Mouse (Mus musculus): ENCODE measurements around the gene Smo.

The Smo gene

GRCm38 (mm10) chr6:29775609-29776008 is 40.3 kb downstream of the Smo start:
- DNase-seq (ENCODE audit: low spot score), result no peak

GRCm38 (mm10) chr6:29776542-29777237 is 41.4 kb downstream of the Smo start:
- no peak for DNase-seq (ENCODE audit: low spot score)

DNA sequence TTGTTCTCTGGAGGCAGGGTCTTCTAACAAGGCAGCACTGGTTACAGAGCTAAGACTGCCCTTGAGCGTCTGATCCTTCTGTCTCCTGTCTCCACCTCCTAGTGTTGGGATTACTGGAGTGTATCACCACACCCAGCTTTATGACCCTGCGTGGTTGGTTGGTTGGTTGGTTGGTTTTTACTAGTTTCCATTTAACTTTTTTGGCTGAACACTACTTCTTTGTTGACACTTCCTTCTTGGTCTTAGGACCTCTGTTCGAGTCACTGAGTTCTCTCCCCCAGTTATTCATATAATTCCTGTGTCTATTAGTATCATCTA is 41.9 kb downstream of the Smo start:
- no peak for DNase-seq (ENCODE audit: low spot score)

DNA sequence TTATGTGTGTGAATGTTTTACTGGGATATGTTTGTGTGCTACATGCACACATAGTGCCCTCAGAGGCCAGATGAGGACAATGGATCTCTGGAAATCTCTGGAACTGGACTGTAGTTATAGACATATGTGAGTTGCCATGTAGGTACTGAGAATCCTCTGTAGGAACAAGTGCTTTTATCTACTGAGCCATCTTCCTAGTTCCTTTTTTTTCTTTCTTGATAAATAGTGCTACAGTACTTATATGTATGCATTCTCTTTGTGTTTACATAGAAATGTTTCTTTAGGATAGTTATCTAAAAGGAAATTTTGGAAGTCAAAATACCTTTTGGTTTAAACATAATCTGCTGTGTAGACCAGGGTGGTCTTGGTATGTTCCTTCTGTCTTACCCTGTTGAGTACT is 44.8 kb downstream of the Smo start:
- no peak for DNase-seq (ENCODE audit: low spot score)

GRCm38 (mm10) chr6:29780571-29780970 is 45.3 kb downstream of the Smo start:
- no peak for DNase-seq (ENCODE audit: low spot score)

DNA sequence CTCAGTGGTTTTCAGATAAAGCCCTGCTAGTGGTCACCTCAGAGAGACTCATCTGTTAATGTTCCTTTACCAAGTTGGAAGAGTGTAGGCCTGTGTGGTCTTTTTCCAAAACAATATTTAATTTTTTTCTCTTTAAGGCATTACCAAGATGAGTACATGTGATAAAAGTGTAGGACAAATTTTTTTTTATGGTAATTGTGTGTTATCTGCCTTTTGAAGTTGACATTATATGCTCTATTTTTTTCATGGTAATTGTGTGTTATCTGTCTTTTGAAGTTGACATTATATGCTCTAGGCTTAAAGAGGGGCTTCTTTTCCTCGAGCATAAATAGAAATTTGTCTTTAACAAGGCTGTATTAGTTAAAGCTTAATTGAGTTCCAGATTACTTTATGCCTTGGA is 46.9 kb downstream of the Smo start:
- no peak for DNase-seq (ENCODE audit: low spot score)

DNA sequence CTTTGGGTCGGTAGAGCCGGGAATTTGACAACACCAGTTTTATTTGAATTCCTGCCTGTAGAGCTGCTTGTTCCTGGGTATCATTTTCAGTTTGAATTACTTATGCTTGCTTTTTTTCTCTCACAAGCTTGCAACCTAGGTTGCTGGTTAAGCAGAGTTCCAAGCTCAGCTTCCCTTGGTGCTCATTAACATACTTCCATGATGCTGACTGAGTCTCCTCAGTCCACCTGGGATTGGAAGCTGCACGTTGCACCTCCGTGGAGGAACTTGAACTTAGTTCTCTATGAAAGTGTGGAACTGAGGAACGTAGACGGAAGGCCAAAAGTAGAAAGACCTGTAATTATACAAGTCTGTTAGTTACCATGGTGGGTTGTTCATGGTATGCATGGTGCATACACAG is 48.7 kb downstream of the Smo start:
- no peak for DNase-seq (ENCODE audit: low spot score)

DNA sequence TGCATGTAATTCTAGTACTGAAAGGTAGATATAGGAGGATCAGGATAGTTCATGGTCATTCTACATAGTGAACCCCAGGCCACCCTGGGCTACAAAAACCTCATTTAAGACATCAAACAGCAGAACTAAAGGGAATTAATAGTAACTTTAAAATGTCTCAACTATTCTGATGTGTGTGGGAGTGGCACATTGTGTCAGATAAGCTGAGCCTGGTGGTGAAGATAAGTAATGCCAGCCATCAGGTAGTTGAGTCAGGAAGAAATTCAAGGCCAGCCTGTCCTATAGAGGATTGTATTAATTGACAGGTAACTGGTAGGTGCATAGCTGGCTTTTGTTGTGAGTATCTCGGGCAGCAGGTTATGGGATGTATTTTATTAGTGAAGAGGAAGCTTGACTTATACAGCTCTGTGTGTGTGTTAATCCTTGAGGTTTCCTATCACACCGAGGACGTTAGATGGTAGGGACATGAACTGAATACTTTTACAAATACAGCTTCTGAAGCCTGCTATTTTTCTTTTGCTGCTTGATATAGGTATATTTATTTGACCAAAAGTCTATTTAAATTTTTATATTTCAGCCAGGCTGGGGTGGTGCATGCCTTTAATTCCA is 49.2 kb downstream of the Smo start:
- DNase-seq (ENCODE audit: low spot score), result no peak

GRCm38 (mm10) chr6:29785759-29786158 is 50.5 kb downstream of the Smo start:
- no peak for DNase-seq (ENCODE audit: low spot score)

DNA sequence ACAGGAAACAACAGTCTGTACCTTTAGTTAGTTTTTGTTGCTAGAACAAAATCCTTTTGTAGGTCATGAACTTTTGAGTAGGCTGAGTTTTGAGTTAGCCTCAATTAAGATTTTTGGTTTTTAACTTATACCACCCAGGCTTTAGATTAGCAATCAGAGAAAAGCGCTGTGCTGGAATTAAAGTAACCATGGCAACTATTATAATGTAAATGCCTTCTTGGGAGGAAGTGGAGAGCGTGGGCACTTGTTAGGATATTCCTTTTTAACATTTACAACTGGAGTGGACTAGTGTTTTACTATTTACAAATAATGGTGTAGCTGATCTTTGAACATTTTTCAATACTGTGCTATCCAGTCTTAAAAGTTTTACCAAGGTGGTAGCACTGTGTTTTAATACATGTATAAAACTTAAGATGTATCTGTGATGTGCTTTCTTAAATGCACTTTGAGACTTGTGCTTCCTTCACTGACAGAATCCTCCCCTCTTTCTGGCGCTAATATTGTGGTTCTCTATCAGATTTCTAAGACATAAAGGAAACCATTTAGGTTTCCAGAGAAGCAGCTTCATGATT is 53.6 kb downstream of the Smo start:
- no peak for DNase-seq (ENCODE audit: low spot score)

DNA sequence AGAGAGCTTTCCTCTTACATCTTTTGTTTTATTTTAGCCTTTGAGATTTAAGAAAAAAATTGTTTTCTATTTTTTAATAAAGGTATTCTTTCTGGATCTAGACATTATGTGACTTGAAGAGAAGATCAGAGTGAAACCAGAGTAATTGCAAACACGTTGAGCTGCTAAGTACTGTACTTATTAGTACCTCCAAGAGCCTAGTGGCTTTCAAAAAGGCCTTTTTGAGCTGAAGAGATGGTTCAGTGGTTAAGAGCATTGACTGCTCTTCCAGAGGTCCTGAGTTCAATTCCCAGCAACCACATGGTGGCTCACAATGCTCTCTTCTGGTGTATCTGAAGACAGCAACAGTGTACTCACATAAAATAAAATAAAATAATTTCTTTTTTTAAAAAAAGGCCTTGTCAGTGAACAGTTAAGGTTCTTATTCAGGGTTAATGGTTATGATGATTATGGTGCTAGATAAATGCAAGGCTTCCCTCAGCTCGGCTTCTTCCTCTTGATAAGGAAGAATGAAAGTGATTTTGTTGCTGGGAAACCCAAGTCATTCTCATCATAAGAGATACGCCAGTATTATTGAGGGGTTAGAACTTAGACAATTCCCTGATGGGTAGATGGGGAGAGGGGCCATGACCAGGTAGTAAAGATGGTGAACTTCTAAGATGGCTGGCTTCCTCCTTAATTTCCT is 54.9 kb downstream of the Smo start:
- no peak for DNase-seq (ENCODE audit: low spot score)

DNA sequence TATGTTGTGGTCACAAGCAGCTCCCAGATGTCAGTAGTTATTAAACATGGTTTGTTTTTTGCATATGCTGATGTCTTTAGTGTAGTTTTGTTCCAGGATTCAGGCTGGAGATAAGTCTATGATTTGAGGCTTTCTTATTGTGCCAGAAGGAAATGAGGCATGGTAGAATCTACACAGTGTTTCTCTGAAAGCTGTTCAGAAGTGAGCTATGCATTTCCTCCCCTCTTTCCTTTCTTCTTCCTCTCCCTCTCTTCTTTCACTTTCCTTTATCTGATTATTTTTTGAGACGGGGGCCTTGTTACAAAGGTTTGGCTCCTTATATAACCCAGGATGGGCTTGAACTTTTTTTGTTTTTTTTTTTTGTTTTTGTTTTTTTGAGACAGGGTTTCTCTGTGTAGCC is 58.2 kb downstream of the Smo start:
- no peak for DNase-seq (ENCODE audit: low spot score)

DNA sequence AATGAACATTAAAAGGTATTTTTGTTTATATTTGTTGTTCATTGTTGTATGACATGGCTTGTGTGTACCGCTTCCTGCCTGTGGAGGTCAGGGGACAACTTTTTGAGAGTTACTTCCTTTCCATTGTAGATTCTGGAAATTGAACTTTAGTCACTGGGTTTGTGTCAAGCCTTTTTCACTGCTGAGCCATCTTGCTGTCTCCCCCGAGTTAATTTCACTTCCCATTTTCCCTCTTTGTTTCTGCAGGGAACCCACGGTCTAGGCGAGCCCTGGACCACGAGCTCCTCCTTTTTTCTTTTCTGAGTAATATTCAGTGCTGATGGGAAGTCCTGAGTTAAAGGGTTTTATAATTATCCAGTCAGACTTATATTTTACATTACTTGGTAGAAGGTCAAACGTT is 59.3 kb downstream of the Smo start:
- no peak for DNase-seq (ENCODE audit: low spot score)

DNA sequence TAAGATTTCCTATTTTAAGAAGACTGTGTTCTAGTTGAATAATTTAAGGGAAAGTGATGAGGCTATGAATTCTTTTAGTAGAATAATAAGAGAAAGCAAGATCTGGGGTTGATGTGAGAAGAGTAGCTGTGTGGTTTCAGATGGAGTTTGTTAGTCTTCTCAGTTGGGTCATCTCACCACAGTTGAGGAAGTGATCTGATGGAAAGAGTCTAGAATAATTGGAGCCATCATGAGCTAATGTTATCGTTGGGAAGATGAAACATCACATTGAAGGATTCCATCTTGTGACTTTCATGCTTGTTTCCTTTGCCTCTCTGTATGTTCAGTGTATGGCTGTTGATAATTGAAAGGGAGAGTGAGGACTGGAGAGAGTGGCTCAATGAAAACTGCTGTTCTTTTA is 67.7 kb downstream of the Smo start:
- DNase-seq (ENCODE audit: low spot score), result no peak

- no peak for DNase-seq (ENCODE audit: low spot score)
Measured at GRCm38 (mm10) chr6:29804006-29804405, 68.7 kb downstream of the Smo start.

GRCm38 (mm10) chr6:29805381-29805780 is 70.1 kb downstream of the Smo start:
- DNase-seq (ENCODE audit: low spot score), result no peak
